Mouse (Mus musculus): ENCODE measurements around the gene Cop1.

- no peak for TF ChIP-seq POLR2A (IDR thresholded peaks at IDR 0.05; ENCODE audit: insufficient read depth, low read length)
- TF ChIP-seq CTCF (IDR thresholded peaks at IDR 0.05; ENCODE audit: low read depth, low read length), result no peak
Measured at GRCm38 (mm10) chr1:159253078-159253477, 21.0 kb downstream of the Cop1 start.
